Mouse (Mus musculus) heart, adult 2 months (tissue): Measurements from ENCODE around the gene Insm1. TPM values are rescaled to one million over a fixed set of nuclear protein-coding genes. Genes with fewer than 3 reads are reported as not detected.

Experiments
- DNase-seq, 2 experiments: peaks; one replicate each; pipeline ENCODE4 v3.0.0; 2021
- H3K27ac ChIP-seq: fragments of 200-600 bp; 2 replicates; pipeline ENCODE4 v1.8.1; 2022
- H3K27me3 ChIP-seq: fragments of 200-500 bp; 2 replicates; pipeline ENCODE4 v1.6.1; 2012; ENCODE audit warnings: mild to moderate bottlenecking, low read length, inconsistent platforms, mixed read lengths; ENCODE audit not compliant: control insufficient read depth, insufficient read depth
- H3K36me3 ChIP-seq: fragments of 200-500 bp; 2 replicates; pipeline ENCODE4 v1.6.1; 2012; ENCODE audit warnings: low read length, inconsistent platforms; ENCODE audit not compliant: control insufficient read depth, insufficient read depth
- H3K4me1 ChIP-seq: fragments of 200-500 bp; 2 replicates; pipeline ENCODE4 v1.6.1; 2011; ENCODE audit warnings: low read length; ENCODE audit not compliant: control insufficient read depth, insufficient read depth
- H3K4me3 ChIP-seq: fragments of 200-600 bp; 2 replicates; pipeline ENCODE4 v1.8.1; 2022
- H3K79me2 ChIP-seq: fragments of 200-500 bp; replicated peaks from 2 replicates; pipeline ENCODE4 v1.6.1; 2012; ENCODE audit warnings: mild to moderate bottlenecking, inconsistent platforms, low read length, moderate library complexity, mixed read lengths; ENCODE audit not compliant: control insufficient read depth, insufficient read depth
- H3K9ac ChIP-seq: fragments of 200-500 bp; 2 replicates; pipeline ENCODE4 v1.6.1; 2012; ENCODE audit warnings: low read depth, mild to moderate bottlenecking, control low read depth, inconsistent platforms, low read length, mixed read lengths
- CTCF ChIP-seq: fragments of 200-600 bp; IDR thresholded peaks from 2 replicates; pipeline ENCODE4 v1.8.1; 2022; ENCODE audit warnings: antibody characterized with exemption, mild to moderate bottlenecking, moderate library complexity
- EP300 ChIP-seq: fragments of 200-500 bp; IDR thresholded peaks from 2 replicates; pipeline ENCODE4 v1.6.1; 2011; ENCODE audit warnings: low read depth, low read length, control low read depth; ENCODE audit not compliant: insufficient read depth
- POLR2A ChIP-seq: fragments of 200-500 bp; IDR thresholded peaks from 2 replicates; pipeline ENCODE4 v1.6.1; 2011; ENCODE audit warnings: mild to moderate bottlenecking, low read depth, low read length, control low read depth; ENCODE audit not compliant: insufficient read depth
- WGBS: fragments of 180-500 bp; shearing (Covaris S2); methylation state at CpG from one replicate; pipeline ENCODE4 v1.1.7; 2018; 5-methylcytosine and 5-hydroxymethylcytosine counted together
- intact Hi-C: fragments of 180-260 bp; cut with DNase I; formaldehyde crosslinking; loops from one replicate; pipeline ENCODE4 v1.15.1; 2025
- long read RNA-seq: library from polyadenylated mRNA; stranded (forward); transcript quantifications from one replicate; pipeline ENCODE4 v2.0.0, GENCODE M21; 2021
- polyA plus RNA-seq: library from polyadenylated mRNA; depleted of rRNA; stranded (reverse); fragments of >200 nt; gene quantifications from 2 replicates; pipeline ENCODE4 v1.2.3, GENCODE M21; 2012; rRNA removed
- total RNA-seq, 2 experiments: library from RNA; stranded (reverse); gene quantifications; 2 replicates each; pipeline ENCODE4 v1.2.3; 2021

Gene Insm1
- total RNA-seq (not detected), polyA plus RNA-seq (not detected in 2 replicates)
- long read RNA-seq, result 0 reads

GRCm38 (mm10) chr2:146221076-146221928, at the start of gene Insm1:
Gene Insm1 (plus strand): TSS chr2:146221921.
- Histone ChIP-seq H3K4me1 (peaks cover 2% of the 10 kb centered on the region), H3K9ac (no peak within 1 kb of the TSS), H3K79me2 (no peaks in the 10 kb centered on the region), H3K27ac (no peak within 1 kb of the TSS), H3K27me3 (peaks cover 47% of the 10 kb centered on the region), H3K4me3 (peak within 1 kb of the TSS; percentile 39), H3K36me3 (no peaks in the 10 kb centered on the region)
- peak; percentile 28 to 39 for DNase-seq
- intact Hi-C loops, result no loop called here
- TF ChIP-seq CTCF, result no peak
- TF ChIP-seq POLR2A, result no peak
- no peak for TF ChIP-seq EP300
- 1% methylated on average over 79 of the region's 86 CpGs for WGBS

GRCm38 (mm10) chr2:146172106-146172505, 49.6 kb upstream of the Insm1 start:
- Histone ChIP-seq H3K27ac (no peak overlapping the region), H3K27me3 (no peaks in the 10 kb centered on the region), H3K9ac (no peak overlapping the region), H3K4me3 (no peak overlapping the region), H3K36me3 (no peaks in the 10 kb centered on the region), H3K79me2 (no peaks in the 10 kb centered on the region), H3K4me1 (peaks cover 2% of the 10 kb centered on the region; the same call in 1 of the 2 replicates)
- 55% methylated on average over 4 of the region's 4 CpGs for WGBS
- no peak for DNase-seq
- intact Hi-C loops, result no loop called here
- TF ChIP-seq EP300, result no peak
- TF ChIP-seq CTCF, result no peak
- no peak for TF ChIP-seq POLR2A

- DNase-seq, result no peak
- H3K79me2 ChIP-seq, result no peaks in the 10 kb centered on the region
- H3K4me1 ChIP-seq, result no peaks in the 10 kb centered on the region
- H3K27ac ChIP-seq, result no peak overlapping the region
- H3K36me3 ChIP-seq, result no peaks in the 10 kb centered on the region
- TF ChIP-seq CTCF (no peak), EP300 (no peak), POLR2A (no peak)
- intact Hi-C loops, result no loop called here
- no peak overlapping the region for H3K4me3 ChIP-seq
- no peaks in the 10 kb centered on the region for H3K27me3 ChIP-seq
- no peak overlapping the region for H3K9ac ChIP-seq
- 80% methylated on average over 7 of the region's 7 CpGs for WGBS
These were observed 47.5 kb upstream of the Insm1 start for GRCm38 (mm10) chr2:146174173-146174572.

- 65% methylated on average over 1 of the region's 1 CpGs for WGBS
- Histone ChIP-seq H3K4me3 (no peak overlapping the region), H3K9ac (no peak overlapping the region), H3K36me3 (no peaks in the 10 kb centered on the region), H3K27me3 (no peaks in the 10 kb centered on the region), H3K27ac (no peak overlapping the region), H3K79me2 (no peaks in the 10 kb centered on the region), H3K4me1 (no peaks in the 10 kb centered on the region)
- DNase-seq, result no peak
- intact Hi-C loops, result no loop called here
- TF ChIP-seq POLR2A, result no peak
- no peak for TF ChIP-seq EP300
- no peak for TF ChIP-seq CTCF
These were observed 43.0 kb upstream of the Insm1 start for GRCm38 (mm10) chr2:146178718-146179117.

GRCm38 (mm10) chr2:146183830-146184793, 37.6 kb upstream of the Insm1 start:
- H3K4me3 ChIP-seq, result no peak overlapping the region
- intact Hi-C loops, result no loop called here
- no peaks in the 10 kb centered on the region for H3K27me3 ChIP-seq
- DNase-seq, result no peak
- H3K4me1 ChIP-seq, result no peaks in the 10 kb centered on the region
- H3K9ac ChIP-seq, result no peak overlapping the region
- no peak overlapping the region for H3K27ac ChIP-seq
- TF ChIP-seq CTCF (no peak), POLR2A (no peak), EP300 (no peak)
- 56% methylated on average over 24 of the region's 24 CpGs for WGBS
- H3K36me3 ChIP-seq, result no peaks in the 10 kb centered on the region
- H3K79me2 ChIP-seq, result no peaks in the 10 kb centered on the region

- no peak overlapping the region for H3K27ac ChIP-seq
- peak in 1 of 2 experiments; percentile 34 for DNase-seq
- intact Hi-C loops, result no loop called here
- H3K9ac ChIP-seq, result no peak overlapping the region
- no peaks in the 10 kb centered on the region for H3K27me3 ChIP-seq
- no peaks in the 10 kb centered on the region for H3K36me3 ChIP-seq
- H3K79me2 ChIP-seq, result no peaks in the 10 kb centered on the region
- 76% methylated on average over 11 of the region's 11 CpGs for WGBS
- TF ChIP-seq CTCF (no peak), EP300 (no peak), POLR2A (no peak)
- H3K4me1 ChIP-seq, result no peaks in the 10 kb centered on the region
- no peak overlapping the region for H3K4me3 ChIP-seq
These were observed 25.6 kb upstream of the Insm1 start for GRCm38 (mm10) chr2:146196126-146196525.
